Mouse (Mus musculus) heart, adult 2 months (tissue): Measurements from ENCODE around the gene Ltn1.

Experiments
- CTCF ChIP-seq: fragments of 200-600 bp; IDR thresholded peaks from 2 replicates; pipeline ENCODE4 v1.8.1; 2022; ENCODE audit warnings: antibody characterized with exemption, mild to moderate bottlenecking, moderate library complexity
- EP300 ChIP-seq: fragments of 200-500 bp; IDR thresholded peaks from 2 replicates; pipeline ENCODE4 v1.6.1; 2011; ENCODE audit warnings: low read depth, low read length, control low read depth; ENCODE audit not compliant: insufficient read depth

- TF ChIP-seq CTCF (no peak), EP300 (no peak)
Measured at GRCm38 (mm10) chr16:87387444-87387977, 44.9 kb downstream of the Ltn1 start.
